Mouse (Mus musculus): Measurements from ENCODE around the gene Rfc2. TPM values are rescaled to one million over a fixed set of nuclear protein-coding genes. Genes with fewer than 3 reads are reported as not detected.

The Rfc2 gene
- total and polyA plus RNA-seq, 3 experiments, result 222 to 283 (median 237) TPM

DNA sequence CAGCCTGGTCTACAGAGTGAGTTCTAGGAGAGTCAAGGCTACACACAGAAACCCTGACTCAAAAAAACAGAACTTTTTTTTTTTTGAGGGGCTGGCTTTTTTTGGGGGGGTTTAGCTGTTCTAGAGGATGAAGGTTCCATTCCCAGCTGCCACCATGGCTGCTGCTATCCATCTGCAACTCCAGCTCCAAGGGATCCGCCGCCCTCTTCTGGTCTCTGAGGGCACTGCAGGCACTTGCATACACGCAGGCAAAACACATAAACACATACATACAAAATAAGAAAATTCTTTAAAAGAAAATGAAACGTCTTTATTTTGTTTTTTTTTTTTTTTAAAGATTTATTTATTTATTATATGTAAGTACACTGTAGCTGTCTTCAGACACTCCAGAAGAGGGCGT, 69.8 kb downstream of the Rfc2 start:
- Histone ChIP-seq H3K27ac (ENCODE audit: insufficient read depth, low read depth) (no peak overlapping the region), H3K4me2 (ENCODE audit: insufficient read depth, low read depth, poor library complexity, severe bottlenecking) (no peak overlapping the region), H3K9me3 (replicated peaks; ENCODE audit: low read length) (peaks cover 6% of the 10 kb centered on the region), H3K9ac (ENCODE audit: insufficient read depth, low read depth) (no peak overlapping the region), H3K27me3 (replicated peaks) (no peaks in the 10 kb centered on the region), H3K36me3 (replicated peaks in 1 of 2; ENCODE audit: control insufficient read depth in 1 of 2, insufficient read depth in 1 of 2, low read length in 1 of 2) (peaks cover 0 to 3% of the 10 kb centered on the region in 2 experiments), H3K79me2 (replicated peaks; ENCODE audit: control insufficient read depth, extremely low read depth, insufficient read depth, poor library complexity, severe bottlenecking) (no peaks in the 10 kb centered on the region), H3K4me3 (replicated peaks in 1 of 3; ENCODE audit: low read depth in 2 of 3, low read length in 2 of 3, poor library complexity in 1 of 3) (no peak overlapping the region), H3K4me1 (ENCODE audit: control insufficient read depth in 1 of 2, insufficient read depth in 2 of 2) (no peaks in the 10 kb centered on the region)
- dilution Hi-C loops (cut with MboI; ENCODE audit: extremely low pct_ligation_motif_present, extremely low pct_unique_long_range_greater_than_20kb, low sequenced_read_pairs) (no loop called here), in situ Hi-C loops (cut with MboI; ENCODE audit: low pct_ligation_motif_present, low pct_unique_long_range_greater_than_20kb, low sequenced_read_pairs) (no loop called here)
- DNase-seq (ENCODE audit: extremely low read depth), result peak; percentile 46
- peak; percentile 54 for TF ChIP-seq RAD21 (IDR thresholded peaks at IDR 0.05; ENCODE audit: low read depth, low read length)
- TF ChIP-seq SMC3 (IDR thresholded peaks at IDR 0.05; ENCODE audit: low read depth, low read length), result peak; percentile 53
- TF ChIP-seq CTCF (conservative IDR thresholded peaks at IDR 0.05 in 1 of 2, IDR thresholded peaks at IDR 0.05 in 1 of 2; ENCODE audit: low read depth in 2 of 2, low read length in 2 of 2), result peak; percentile 13 to 65; a peak in 2 of 4 replicates
- no peak for TF ChIP-seq TBP (conservative IDR thresholded peaks at IDR 0.05; ENCODE audit: low read depth, low read length)
- no peak for TF ChIP-seq ZMIZ1 (IDR thresholded peaks at IDR 0.05; ENCODE audit: low read depth, low read length)
- no peak for TF ChIP-seq USF1 (IDR thresholded peaks at IDR 0.05; ENCODE audit: low read depth, low read length)
- TF ChIP-seq CHD2 (IDR thresholded peaks at IDR 0.05; ENCODE audit: low read length), result no peak
- no peak for TF ChIP-seq ZC3H11A (IDR thresholded peaks at IDR 0.05; ENCODE audit: low read depth, low read length)
- TF ChIP-seq MXI1 (IDR thresholded peaks at IDR 0.05; ENCODE audit: low read depth, low read length), result no peak
- TF ChIP-seq KAT2A (IDR thresholded peaks at IDR 0.05; ENCODE audit: insufficient replicate concordance, low read length), result no peak
- TF ChIP-seq MAZ (IDR thresholded peaks at IDR 0.05; ENCODE audit: low read depth, low read length), result no peak
- no peak for TF ChIP-seq POLR2AphosphoS2 (IDR thresholded peaks at IDR 0.05; ENCODE audit: low read depth, low read length)
- TF ChIP-seq ZNF384 (IDR thresholded peaks at IDR 0.05; ENCODE audit: low read depth, low read length), result no peak
- no peak for TF ChIP-seq MYC (IDR thresholded peaks at IDR 0.05; ENCODE audit: low read depth, low read length)
- TF ChIP-seq E2F4 (IDR thresholded peaks at IDR 0.05; ENCODE audit: insufficient replicate concordance, low read depth, low read length), result no peak
- no peak for TF ChIP-seq ETS1 (conservative IDR thresholded peaks at IDR 0.05; ENCODE audit: low read depth, low read length)
- TF ChIP-seq MAX (IDR thresholded peaks at IDR 0.05; ENCODE audit: low read length), result no peak

Other genes with a start within 250 kb of the Rfc2 start
- gene Gtf2ird1, start 124.7 kb upstream of the Rfc2 start, total RNA-seq (2012; rRNA removed), result 12.2 and 13.1 TPM in 2 replicates
- gene Gtf2ird1, start 124.7 kb upstream of the Rfc2 start, total RNA-seq (2014; rRNA removed), result 12.8 and 13.3 TPM in 2 replicates
- 32.0 and 39.0 TPM in 2 replicates for gene Gtf2ird1, start 124.7 kb upstream of the Rfc2 start, polyA plus RNA-seq (2012; ENCODE audit: insufficient read length, low read depth)
- gene Clip2, start 28.9 kb upstream of the Rfc2 start, total RNA-seq (2012; rRNA removed), result 6.5 and 8.7 TPM in 2 replicates
- gene Clip2, start 28.9 kb upstream of the Rfc2 start, total RNA-seq (2014; rRNA removed), result 4.7 and 5.4 TPM in 2 replicates
- gene Clip2, start 28.9 kb upstream of the Rfc2 start, polyA plus RNA-seq (2012; ENCODE audit: insufficient read length, low read depth), result 15.7 and 16.7 TPM in 2 replicates
- 0.08 and 0.13 TPM in 2 replicates for gene Syna, start 21.2 kb upstream of the Rfc2 start, total RNA-seq (2012; rRNA removed)
- 0.13 TPM in 1 of 2 replicates, not detected in the other for gene Syna, start 21.2 kb upstream of the Rfc2 start, total RNA-seq (2014; rRNA removed)
- 2.3 and 4.0 TPM in 2 replicates for gene Syna, start 21.2 kb upstream of the Rfc2 start, polyA plus RNA-seq (2012; ENCODE audit: insufficient read length, low read depth)
- 89.7 and 100 TPM in 2 replicates for gene Lat2, start 33.7 kb downstream of the Rfc2 start, total RNA-seq (2012; rRNA removed)
- gene Lat2, start 33.7 kb downstream of the Rfc2 start, total RNA-seq (2014; rRNA removed), result 121 and 130 TPM in 2 replicates
- 108 and 112 TPM in 2 replicates for gene Lat2, start 33.7 kb downstream of the Rfc2 start, polyA plus RNA-seq (2012; ENCODE audit: insufficient read length, low read depth)
- gene Eif4h, start 58.1 kb downstream of the Rfc2 start, total RNA-seq (2012; rRNA removed), result 408 and 445 TPM in 2 replicates
- 432 and 470 TPM in 2 replicates for gene Eif4h, start 58.1 kb downstream of the Rfc2 start, total RNA-seq (2014; rRNA removed)
- 391 and 417 TPM in 2 replicates for gene Eif4h, start 58.1 kb downstream of the Rfc2 start, polyA plus RNA-seq (2012; ENCODE audit: insufficient read length, low read depth)
- 10.8 and 11.5 TPM in 2 replicates for gene Limk1, start 107.2 kb downstream of the Rfc2 start, total RNA-seq (2012; rRNA removed)
- 6.4 and 7.2 TPM in 2 replicates for gene Limk1, start 107.2 kb downstream of the Rfc2 start, total RNA-seq (2014; rRNA removed)
- 24.5 and 27.7 TPM in 2 replicates for gene Limk1, start 107.2 kb downstream of the Rfc2 start, polyA plus RNA-seq (2012; ENCODE audit: insufficient read length, low read depth)
- gene Eln, start 166.0 kb downstream of the Rfc2 start, total RNA-seq (2012; rRNA removed), result not detected in 2 replicates
- gene Eln, start 166.0 kb downstream of the Rfc2 start, total RNA-seq (2014; rRNA removed), result not detected in 2 replicates
- not detected in 2 replicates for gene Eln, start 166.0 kb downstream of the Rfc2 start, polyA plus RNA-seq (2012; ENCODE audit: insufficient read length, low read depth)